Mouse (Mus musculus) neutrophil, adult 5-6 weeks (primary cell): Measurements from ENCODE around the gene Slc35c1. TPM values are rescaled to one million over a fixed set of nuclear protein-coding genes. Genes with fewer than 3 reads are reported as not detected.

Experiments
- ATAC-seq: fragments of 151-379, 151-347 bp; 2 replicates; pipeline ENCODE4 v1.8.0; 2017; ENCODE audit warnings: mild to moderate bottlenecking, moderate TSS enrichment; ENCODE audit not compliant: insufficient number of reproducible peaks, poor library complexity, low FRiP score, severe bottlenecking; ENCODE audit errors: extremely low read depth
- total RNA-seq: library from RNA; stranded (forward); fragments of 200-1000 nt; gene quantifications from 2 replicates; pipeline ENCODE4 v1.2.3, GENCODE M21; 2017

Gene Slc35c1
- total RNA-seq, 1 experiment from 2014 or later: 21.6 TPM

- ATAC-seq: no peak
These were observed 37.2 kb downstream of the Slc35c1 start for GRCm38 (mm10) chr2:92423156-92423555.

- ATAC-seq: no peak
These were observed 37.8 kb downstream of the Slc35c1 start for GRCm38 (mm10) chr2:92422388-92423135.

DNA sequence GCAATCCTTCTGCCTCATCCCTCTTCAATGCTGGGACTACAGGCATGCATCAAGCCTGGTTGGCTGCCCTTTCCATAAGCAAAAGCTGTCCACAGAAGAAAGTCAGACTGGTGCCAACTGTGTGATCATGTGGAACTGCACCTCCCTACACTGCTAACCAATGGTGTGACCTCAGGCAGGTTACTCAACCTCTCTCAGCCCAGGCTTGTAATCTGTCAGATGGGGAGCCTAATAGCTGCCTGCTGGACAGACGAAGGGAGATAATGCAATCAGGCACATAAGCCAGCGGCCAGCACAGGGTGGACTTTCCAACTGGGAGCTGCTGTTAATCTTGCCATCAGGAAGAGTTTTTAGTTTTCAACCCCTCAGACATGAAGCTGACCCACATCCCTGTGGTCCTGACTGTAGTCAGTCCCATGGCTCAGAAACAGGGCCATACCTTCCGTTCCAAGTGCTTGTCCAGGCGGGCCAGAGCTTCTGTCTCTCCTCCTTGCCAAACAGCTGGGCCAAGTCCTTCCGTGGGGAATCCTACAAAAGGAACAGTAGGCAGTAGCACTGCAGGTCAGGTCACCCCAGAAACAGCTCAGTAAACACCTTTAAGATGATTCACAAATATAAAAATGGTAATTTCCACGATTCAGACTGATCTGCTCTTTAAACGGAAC lies 38.5 kb downstream of the Slc35c1 start:
- ATAC-seq: no peak

DNA sequence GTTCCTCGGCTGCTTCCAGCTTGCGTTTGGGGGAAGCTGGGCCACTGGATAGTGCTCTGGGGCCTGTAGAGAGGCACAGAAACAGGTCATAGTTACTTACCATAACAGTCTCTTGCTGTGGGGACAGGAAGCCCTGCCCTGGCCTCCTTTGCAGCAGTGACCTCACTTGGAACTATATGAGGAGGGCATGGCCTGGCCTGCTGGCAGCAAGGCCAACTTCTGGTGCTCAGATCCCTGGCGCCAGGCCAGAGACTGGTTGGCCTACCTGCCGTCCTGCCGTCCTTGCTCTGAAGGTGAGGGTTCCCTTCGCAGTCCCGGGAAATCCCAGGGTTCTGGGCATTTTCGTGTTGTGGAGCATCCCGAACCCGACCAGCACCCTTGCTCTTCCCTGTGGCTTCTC lies 48.6 kb downstream of the Slc35c1 start:
- ATAC-seq: no peak

DNA sequence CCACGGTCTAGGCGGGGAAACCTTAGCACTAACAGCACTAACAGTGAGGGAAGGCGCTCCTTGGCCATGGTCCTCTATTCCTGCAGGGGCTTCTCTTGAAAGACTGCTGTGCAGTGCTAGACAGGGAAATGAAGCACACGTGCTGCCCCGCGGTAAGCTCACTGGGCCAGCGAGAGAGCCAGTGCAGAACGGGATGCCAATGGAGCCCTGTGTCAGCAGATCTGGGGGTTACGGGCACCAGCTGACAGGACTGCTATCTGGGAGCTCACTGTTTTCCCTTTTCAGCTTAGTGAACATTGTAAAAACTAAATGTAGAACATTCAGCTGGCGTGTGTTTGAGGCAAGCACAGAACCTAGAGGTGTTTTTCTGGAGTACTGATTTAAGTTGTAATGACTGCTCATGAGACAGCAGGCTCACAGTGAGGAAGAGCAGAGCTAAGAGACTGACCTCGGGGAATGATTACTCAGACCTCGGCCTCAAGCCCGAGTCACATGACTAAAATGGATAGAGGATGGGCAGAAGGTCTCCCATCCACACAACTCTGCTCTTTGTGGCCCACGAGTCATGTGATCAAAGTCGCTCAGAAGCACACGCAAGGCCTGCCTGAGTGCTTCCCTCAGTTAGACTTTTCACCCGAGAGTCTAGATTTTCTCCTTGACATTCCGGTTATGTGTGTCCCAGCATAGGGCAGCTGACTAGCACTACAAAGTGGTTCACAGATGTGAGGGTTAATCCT lies 51.9 kb downstream of the Slc35c1 start:
- no peak for ATAC-seq

GRCm38 (mm10) chr2:92405687-92406086 lies 54.7 kb downstream of the Slc35c1 start:
- ATAC-seq: no peak

- ATAC-seq: no peak
These were observed 55.6 kb downstream of the Slc35c1 start for GRCm38 (mm10) chr2:92404737-92405136.

DNA sequence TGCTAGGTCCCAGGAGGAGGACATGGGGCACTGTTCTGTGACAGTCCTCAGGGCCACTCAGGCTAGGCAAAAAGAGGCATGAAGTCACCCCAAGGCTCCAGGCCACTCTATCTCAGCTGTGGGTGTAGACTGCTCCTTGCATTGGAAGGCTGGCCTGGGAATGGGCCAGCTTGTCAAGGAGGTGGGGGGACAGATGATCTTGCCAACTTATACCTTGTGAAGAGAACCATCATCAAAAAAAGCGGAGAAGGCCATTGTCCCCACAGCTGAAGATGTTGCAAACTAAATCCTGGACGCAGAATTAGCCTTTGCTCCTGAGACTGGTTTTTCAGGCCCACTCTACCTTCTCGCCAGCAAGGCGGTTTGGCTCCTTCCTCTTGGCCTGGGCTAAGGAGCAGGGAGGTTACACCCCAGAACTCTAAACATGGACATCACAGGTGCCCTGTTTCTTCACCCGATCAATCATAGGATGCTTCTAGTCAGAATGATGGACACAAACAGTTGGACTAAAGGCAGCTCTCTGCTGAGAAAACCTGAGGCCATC lies 56.5 kb downstream of the Slc35c1 start:
- no peak for ATAC-seq

Other genes with a start within 250 kb of the Slc35c1 start
- 20.7 and 21.6 TPM in 2 replicates for gene Pex16, start 85.9 kb downstream of the Slc35c1 start, total RNA-seq
- 0.12 TPM in 1 of 2 replicates, not detected in the other for gene Large2, start 85.7 kb downstream of the Slc35c1 start, total RNA-seq
- 9.8 and 13.7 TPM in 2 replicates for gene 1700029I15Rik, start 78.0 kb downstream of the Slc35c1 start, total RNA-seq
- not detected in 2 replicates for gene Mapk8ip1, start 59.3 kb downstream of the Slc35c1 start, total RNA-seq
- 8.2 and 8.5 TPM in 2 replicates for gene Cry2, start 26.5 kb downstream of the Slc35c1 start, total RNA-seq
- 0.35 TPM in 1 of 2 replicates, not detected in the other for gene Chst1, start 139.2 kb upstream of the Slc35c1 start, total RNA-seq